Mouse (Mus musculus): ENCODE data around the gene 4933407L21Rik.
A peak's percentile ranks its signal among the peaks of the same experiment; 100 is the strongest.

The 4933407L21Rik gene

DNA sequence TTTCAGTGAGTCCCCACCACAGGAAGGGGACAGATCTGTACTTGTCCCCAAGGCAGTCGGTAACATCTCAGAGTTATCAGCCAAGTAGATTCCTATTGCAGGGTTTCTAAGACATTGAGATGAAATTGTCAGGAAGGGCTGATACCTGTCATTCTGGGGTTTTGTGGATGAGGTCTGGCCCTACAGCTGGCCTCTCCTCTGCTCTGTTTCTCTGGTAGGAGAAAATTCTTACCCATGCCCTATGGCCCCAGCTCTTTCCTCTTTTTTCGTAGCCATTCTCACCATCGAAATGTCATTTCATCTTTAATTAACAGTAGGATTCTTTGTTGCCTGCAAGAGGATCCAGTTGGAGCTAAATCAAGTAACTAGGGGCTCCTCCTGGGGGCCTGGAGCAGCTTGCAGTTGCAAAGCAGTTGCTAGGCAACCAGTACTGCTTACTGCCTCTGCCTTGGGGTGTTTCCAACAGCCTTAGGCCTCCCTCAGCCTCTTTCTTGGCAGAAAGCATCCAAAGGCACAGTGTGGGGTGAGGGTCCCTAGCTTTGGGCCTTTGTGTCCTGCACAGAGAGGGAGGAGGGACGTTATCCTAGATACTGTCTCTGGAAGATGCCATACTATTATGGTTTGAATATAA is at the start of gene 4933407L21Rik:
TSS of gene 4933407L21Rik (plus strand) at position 427 of the 631 bp plus-strand sequence.
- no peak for DNase-seq

DNA sequence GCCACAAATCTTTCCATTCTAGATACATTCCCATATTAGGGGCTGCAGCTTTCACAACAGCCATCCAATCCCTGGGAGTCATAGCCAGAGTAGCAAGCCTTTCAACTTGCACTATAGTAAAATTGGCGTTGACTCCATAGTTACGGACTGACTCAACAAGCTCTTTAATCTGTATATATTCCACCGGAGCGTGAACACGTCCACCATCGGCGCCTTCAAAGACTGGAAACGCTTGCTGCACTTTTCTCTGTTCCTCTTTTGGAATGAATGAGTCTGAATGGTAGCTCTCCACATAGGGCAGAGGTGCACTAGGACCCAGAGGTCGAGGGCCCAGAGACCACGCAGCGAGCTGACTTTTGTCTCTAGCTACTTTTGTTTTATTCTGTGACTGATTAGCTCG is 46.3 kb upstream of the 4933407L21Rik start:
- no peak for DNase-seq

DNA sequence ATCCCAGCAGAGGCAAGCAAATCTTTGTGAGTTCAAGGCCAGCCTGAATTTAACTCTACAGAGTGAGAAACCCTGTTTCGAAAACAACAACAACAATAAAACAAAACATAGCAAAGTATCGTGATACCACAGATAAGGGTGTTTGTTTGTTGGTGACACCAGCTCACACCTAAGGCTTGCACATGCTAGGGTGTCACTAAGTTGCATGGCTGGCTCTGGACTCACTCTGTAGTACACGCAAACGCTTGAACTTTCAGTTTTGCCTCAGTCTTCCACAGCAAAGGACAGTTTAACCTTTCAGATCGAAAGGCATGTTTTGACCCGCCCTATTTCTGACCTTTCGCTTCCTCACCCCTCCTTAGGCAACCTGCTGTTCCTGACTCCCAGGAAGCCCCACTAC is 41.1 kb upstream of the 4933407L21Rik start:
- DNase-seq: no peak

DNA sequence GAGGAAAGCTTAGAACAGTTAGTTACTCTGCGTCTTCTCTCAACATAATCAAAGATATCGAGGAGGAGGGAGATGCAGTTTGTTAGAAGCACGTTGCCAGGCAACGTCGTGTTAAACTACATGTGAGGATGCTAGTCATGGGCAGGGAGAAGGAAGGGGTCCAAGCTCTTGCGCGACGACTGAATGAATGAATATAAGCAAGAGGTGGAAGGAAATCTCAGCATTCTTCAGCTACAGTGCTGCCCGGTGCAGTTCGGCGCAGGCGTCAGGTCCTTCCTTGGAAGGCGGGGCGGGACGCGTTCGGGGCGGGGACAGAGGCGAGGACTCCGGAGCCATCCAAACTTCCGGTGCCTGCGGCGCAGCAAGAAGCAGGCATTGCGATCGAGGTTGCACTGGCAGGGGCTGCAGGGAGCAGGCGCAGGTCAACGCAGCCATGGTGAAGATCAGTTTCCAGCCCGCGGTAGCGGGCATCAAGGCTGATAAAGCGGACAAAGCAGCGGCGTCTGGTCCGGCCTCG is 34.0 kb upstream of the 4933407L21Rik start, which contains the start of gene Itm2c:
TSS of gene Itm2c (plus strand) at position 51 of the 517 bp plus-strand sequence.
- DNase-seq: peak; percentile 94

DNA sequence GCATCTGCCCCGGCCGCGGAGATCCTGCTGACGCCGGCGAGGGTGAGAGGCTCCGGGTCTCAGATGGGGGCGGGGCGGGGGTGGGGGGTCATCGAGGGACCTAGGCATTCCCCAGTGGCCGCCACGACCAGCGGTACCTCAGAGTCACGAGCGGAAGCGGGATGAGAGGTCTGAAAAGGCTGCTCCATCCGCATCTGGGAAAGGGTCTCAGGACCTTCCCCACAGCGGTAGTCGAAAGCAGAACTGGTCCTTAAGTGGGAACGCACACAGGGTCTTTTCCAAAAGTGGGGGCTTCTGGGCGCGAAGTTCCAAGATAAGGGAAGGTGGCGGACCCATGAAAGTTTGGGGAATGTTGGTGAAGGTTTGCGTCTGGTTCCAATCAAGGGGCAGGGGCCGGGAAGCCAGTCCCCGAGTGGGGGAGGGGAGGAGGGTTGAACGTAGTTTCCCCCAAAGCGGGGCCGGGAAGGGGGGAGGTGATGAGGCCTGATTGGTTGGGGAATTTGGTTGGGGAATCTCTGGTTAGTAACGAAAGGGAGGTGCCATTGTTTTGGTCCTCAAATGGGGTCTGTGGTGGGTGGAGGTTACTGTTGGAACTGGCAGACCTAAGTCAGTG is 33.4 kb upstream of the 4933407L21Rik start:
- peak; percentile 25 for DNase-seq

DNA sequence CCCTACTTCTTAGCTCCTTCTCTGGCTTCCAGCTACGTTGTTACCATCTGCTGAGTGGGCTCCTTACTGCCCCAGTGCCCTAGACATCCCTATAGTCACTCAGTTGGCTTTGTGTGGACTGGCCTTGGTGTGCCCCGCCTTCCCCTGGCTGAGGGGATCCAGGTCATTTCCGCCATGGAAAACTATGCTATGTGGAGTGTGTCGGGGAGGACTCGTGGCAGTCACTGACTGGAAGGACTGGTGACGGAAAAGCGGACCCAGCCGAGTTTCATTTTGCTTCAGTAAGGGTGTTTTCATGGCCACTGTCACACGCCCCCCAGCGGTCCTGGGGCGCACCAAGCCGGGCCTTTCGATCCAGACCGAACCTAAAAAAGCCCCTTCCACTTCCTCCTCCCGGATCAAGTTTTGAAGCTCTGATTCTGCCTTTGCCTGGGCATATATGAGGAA is 32.9 kb upstream of the 4933407L21Rik start:
- DNase-seq: peak; percentile 82

DNA sequence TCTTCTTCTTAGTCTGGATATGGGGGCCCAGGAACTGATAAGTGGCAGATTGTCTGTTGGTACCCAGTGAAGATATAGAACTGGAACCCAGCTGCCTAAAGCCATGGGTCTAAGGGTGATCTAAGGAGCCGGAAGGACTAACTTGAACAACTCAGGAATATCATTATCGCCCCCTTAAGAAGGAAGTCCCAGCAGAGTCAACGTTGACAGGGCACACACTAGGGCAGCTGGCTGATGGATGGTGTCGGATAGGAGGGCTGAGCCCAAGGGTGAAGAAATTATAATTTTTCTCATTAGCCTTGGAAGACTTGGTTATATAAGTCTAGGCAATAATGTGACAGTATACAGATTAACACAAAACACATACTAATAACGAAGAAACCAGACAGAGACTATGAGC is 32.2 kb upstream of the 4933407L21Rik start:
- no peak for DNase-seq

DNA sequence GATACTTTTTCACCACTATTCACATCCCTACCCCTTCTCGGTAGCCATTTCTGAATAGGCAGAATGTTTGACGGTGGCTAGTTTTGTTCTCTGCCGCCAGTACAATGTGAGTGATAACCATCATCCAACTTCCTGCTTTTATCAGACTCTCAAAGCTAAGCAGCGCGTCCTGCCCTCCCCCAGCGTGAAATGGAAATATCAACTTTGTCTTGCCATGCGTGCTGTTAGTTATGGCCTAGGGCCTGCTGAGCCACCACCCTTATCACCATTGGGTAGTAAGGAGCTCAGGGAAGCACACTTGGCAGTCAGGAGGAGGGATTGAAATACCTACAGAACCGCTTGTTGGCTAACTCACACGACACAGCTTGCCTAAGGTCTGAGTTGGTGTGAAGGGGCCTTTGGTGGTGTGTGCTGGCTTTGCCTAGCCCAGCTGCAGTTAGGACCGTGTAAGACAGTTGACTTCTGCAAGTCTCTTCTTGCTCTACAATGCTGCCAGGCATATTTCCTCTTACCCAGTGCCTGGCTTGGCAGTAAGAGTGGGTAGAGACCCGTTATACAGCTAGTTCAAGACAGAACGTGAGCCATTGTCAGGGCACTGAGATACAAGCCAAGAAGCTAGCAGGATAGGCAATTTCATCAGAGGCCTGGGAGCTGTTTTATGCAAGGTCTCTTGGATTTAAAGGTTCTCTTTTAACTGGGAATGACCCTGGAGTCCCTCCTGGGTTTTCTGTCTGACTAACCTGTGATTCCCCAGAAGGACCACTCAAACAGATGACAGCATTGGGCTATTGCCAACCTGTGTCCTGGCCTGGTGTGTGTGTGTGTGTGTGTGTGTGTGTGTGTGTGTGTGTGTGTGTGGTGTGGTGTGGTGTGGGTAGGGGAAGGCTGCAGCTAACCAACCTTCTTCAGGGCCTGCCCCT is 31.2 kb upstream of the 4933407L21Rik start:
- DNase-seq: peak; percentile 54

DNA sequence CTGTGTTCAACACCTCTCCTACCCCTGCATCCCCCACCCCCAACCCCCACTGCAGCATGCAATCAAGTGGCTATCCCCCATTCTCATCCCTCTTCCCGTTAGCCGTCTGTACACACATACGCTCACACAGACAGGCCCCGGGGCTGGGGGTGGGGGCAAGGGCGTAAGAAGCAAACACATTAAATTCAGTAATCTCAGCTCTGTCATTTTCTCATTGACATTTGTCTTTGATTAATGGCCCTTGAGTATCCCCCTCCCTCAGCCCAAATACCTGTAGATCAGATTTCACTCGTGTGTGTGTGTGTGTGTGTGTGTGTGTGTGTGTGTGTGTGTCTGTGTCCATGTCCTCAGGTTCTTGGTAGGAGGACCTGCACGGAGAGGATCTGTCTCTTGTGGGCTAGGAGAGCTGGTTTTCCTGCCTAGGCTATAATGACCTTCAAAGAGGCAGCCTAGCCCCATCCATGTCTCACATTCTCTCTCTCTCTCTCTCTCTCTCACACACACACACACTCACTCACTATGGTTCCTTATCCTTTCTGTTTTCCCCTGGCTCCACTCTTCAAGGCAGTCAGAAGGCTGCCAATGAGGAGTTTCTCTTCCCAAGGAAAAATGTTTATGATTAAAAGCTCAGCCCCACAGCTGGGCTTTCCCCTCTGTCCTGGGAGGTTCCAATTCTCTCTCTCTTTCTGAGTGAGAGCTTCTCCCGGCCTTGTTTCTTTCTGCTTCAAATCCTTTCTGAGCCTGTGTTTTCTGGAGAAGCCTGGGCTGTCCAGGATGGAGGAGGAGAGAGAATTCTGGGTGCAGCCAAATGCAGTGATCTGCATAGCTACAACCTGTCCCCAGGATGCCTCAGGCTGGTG is 30.2 kb upstream of the 4933407L21Rik start:
- no peak for DNase-seq

DNA sequence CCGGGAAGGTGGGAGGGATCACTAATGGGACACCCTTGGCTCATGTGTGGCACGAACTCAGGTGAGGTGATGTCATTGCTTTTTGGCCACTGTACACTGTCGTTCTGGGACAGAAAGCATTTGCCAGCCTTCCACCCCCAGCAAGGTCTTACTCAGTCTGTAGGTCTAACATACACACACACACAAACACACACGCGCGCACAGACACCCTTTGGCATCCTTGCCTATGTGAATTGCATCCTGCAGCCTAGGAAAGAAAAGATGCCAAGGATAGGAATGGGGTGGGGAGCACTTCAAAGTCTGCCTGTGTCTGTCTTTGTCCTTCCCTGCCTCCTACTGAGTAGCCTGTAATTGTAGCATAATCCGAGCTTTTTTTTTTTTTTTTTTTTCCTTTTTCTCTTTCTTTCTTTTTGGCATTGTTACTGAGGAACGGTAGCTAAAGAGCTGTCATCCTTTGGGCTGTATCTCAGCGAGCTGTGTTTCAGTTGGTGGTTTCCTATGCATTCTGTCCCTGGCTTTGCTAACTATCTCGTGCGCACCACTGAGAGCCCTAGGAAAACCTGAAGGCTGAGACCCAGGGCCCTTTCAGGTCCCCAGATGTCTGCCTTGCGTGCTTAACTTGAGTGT is 29.4 kb upstream of the 4933407L21Rik start:
- DNase-seq: no peak

DNA sequence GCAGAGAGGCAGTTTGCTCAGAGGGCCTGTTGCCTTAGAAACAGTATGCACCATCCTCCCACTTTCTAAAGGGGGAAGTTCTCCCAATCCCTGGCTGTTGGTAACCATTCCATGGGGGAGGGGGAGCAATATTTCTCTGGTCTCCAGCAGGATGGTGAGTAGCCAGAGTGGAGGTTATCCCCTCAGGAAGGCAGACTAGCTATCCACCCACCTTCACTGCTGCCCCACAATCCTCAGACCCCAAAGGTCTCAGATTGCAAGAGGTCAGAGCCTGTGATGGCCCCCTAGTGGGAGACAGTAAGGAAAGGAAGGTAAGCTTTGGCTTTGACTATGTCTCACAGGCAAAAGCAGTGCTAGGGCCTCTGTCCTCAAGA is 28.9 kb upstream of the 4933407L21Rik start:
- no peak for DNase-seq

DNA sequence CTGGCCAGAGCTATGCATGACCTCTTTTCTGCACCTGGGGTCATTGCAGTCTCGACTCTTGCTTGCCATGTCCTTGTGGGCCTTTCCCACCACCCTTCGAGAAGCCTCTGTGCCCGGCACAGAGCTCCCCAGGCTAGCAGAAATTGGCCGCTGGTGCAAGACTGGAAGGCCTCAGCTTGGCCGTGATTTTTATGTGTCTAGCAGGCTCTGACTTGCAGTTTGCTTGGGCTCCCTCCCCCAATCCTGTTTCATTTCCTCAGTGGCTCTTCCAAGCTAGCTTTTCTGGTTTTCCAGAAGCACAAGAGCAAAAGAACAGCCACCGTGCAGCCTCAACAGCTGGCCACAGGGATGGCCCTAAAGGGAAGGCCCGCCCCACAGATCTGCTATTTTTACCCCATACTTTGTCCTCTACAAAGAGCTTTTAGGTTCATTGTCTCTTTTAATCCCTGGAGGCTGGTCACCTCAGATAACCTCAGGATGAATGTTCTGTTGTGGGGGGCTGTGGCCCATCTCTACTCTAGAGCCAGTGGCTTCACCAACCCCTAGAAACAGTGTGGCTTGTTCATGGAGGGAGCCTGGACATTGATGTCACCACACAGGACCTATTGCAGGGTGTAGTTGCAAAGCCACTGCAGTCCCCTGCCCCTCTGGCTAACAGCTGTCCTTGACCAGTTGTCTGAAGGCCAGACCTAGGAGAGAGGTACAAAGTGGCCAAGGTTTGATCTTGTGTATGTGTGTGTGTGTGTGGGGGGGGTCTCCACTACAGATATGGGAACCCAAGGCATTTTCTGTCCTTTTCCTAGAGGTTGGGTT is 27.6 kb upstream of the 4933407L21Rik start:
- DNase-seq: no peak

DNA sequence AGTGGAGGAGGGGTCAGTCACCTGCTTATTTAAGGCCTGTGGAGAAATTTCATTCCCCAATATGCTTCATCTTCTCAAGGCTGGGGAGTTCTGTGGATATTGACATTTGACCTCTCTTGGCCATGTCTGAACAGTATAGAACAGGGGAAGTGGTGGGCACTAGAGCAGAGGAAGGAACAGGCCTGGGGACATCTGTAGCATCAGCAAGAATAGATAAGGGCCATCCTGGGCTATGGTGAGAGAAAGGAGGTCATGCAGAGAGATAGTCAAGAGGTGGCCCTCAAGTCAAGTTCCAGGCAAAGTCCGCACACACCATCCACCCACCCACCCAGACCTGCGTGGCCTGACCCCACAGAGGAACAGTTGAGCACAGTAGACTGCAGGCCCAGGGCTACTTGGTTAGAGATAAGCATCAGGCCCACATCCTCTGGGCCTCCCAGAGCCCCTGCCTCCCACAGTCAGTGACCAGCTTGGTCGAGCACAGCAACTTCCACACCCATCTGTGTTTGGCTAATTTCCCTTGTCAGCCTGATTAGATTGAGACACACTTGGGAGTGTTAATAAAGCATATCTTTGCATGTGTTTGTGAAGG is 26.7 kb upstream of the 4933407L21Rik start:
- DNase-seq: no peak

DNA sequence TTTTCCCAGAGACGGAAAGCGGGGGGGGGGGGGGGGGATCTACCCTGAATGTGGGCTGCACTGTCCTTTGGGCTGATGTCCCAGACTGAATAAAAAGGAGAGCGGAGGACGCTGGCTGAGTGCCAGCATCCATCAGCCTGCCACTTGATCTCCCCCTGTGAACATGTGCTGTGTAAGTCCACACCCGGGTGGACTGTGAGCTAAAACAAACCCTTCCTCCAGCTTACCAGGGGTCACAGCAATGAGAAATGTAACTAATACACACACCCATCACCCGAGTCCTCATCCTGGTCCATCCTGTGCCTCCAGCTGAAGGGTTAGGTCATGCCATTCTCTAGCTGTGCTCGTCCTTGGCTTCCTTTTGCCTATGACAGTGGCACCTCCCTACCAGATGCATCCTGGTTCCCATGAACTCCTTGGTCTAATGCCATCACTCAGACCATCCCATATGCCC is 26.1 kb upstream of the 4933407L21Rik start:
- peak; percentile 23 for DNase-seq

DNA sequence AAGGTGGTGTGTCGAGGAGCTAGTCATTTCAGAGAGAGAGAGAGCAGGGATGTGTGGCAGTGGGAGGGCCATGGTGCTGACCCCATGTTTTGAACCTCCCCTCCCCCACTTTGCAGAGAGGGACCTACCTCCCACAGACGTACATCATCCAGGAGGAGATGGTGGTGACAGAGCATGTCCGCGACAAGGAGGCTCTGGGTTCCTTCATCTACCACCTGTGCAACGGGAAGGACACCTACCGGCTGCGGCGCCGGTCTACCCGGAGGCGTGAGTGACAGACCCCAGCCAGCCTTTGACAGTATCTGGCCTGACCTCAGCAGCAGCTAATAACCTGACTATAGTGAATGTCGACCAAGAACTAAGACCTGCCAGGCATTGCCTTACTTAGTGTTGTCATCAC is 21.4 kb upstream of the 4933407L21Rik start:
- DNase-seq: no peak

DNA sequence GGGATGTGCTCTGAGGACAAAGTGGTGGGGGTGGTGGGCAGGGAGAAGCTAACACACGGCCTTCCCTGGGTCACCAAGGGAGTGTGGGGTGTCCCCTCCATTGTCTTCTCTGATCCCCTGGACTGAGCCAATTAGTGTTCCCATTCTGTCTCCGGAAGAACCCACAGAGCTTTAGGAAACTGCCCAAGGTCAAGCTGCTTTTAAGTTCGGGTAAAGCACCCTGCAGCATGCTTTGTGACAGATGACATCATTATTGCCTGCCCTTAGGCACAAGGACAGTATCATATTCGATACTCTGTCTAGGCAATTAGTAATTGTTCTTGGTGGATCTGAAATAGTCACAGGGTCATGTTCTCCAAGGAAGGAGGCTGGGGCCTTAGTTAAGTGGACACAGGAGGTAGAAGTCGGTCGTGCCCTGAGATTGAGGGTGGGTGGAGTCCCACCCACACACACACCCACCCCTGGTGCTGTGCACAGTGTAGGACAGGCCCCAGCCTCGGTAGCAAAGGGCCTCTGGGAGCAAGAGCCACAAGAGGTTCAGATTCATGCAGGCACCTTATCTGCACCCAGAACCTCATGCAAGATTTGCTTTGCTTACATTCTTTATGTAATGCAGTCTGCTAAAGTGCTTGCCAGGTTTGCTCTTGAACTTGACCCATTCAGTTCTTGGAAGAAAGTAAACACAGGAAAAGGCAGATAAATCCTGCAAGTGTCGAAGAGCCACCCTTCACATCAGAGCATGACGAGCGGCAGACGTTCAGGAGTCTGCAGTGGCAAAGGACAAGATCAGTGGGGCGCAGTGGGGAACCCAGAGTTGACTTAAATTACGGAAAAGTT is 19.3 kb upstream of the 4933407L21Rik start:
- peak; percentile 61 for DNase-seq

DNA sequence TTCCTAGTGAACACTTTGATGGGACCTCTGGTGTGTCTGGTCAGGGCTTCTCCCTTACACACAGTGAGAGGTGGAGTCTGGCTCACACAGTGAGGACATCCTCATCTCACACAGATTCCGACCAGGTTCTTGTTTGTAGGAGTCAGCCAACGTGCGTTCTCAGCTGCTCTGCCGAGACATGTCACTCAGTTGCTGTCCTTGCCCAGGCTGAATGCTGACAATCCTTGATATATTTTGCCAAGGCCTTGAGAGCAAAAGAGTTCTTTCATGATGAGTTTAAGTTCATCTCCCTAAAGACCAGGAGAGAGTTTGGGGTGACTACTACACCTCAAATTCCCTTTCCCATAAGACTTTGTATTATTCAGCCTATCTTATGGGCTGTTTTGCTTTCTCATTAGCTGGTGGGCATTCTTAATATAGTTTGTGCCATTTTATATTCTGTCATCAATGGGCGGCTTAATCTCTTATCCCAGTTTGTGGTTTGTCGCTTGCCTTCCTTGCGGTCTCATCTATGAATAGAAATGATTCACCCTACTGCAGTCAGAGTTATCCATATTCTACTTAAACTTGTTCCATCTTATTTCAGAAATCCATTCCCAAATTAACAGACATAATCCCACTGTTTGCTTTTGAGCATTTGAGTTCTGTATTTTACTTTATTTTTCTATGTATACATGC is 15.1 kb upstream of the 4933407L21Rik start:
- DNase-seq: no peak

DNA sequence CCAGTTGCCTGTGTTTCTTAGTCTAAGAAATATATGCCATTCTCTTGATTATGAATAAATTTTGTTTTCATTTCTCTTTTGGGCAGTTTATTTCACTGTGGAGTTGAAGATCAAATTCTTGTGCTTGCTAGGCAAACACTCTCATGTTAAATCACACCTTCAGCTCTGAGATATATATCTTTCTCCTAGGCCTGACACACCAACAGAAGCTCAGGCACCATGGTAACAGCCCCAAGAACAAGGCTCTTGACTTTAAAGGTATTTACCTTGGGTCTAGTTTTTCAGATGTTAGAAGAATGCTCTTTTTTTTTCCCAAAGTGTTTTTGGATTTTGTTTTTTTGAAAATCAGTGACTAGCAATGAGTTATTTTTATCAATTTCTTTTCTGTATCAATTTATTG is 12.4 kb upstream of the 4933407L21Rik start:
- DNase-seq: no peak
